Mouse (Mus musculus): ENCODE measurements around the gene Arhgap6. TPM values are rescaled to one million over a fixed set of nuclear protein-coding genes. Genes with fewer than 3 reads are reported as not detected.

The Arhgap6 gene
- total RNA-seq, 1 experiment, result 1.8 TPM

GRCm38 (mm10) chrX:169007066-169007465 is 212.2 kb downstream of the Arhgap6 start:
- in situ Hi-C loops (cut with MboI; ENCODE audit: low sequenced_read_pairs in 2 of 2, unreplicated experiment in 2 of 2), result no loop called here
- H3K4me3 ChIP-seq (ENCODE audit: insufficient read depth in 1 of 2, low read depth in 1 of 2, low read length in 2 of 2, poor library complexity in 1 of 2, severe bottlenecking in 1 of 2), result no peak overlapping the region

GRCm38 (mm10) chrX:169012701-169013100 is 217.8 kb downstream of the Arhgap6 start:
- no peaks in the 10 kb centered on the region for H3K36me3 ChIP-seq (ENCODE audit: control insufficient read depth, insufficient read depth, low read length, poor library complexity, severe bottlenecking)
- no peak for TF ChIP-seq ZC3H11A (IDR thresholded peaks at IDR 0.05; ENCODE audit: borderline replicate concordance, low read depth, low read length)
- H3K9me3 ChIP-seq (ENCODE audit: control insufficient read depth, insufficient read depth, low read depth, low read length), result no peaks in the 10 kb centered on the region
- in situ Hi-C loops (cut with MboI; ENCODE audit: low sequenced_read_pairs in 2 of 2, unreplicated experiment in 2 of 2), result no loop called here
- H3K27ac ChIP-seq (ENCODE audit: insufficient read depth, low read depth, low read length, poor library complexity, severe bottlenecking), result no peak overlapping the region
- H3K9ac ChIP-seq (ENCODE audit: insufficient read depth, low read depth, low read length, poor library complexity, severe bottlenecking), result no peak overlapping the region
- DNase-seq (ENCODE audit: low read depth, low spot score), result no peak
- no peaks in the 10 kb centered on the region for H3K4me1 ChIP-seq (ENCODE audit: control insufficient read depth in 2 of 2, insufficient read depth in 2 of 2, low read length in 2 of 2, poor library complexity in 1 of 2)
- no peak overlapping the region for H3K4me3 ChIP-seq (ENCODE audit: insufficient read depth in 1 of 2, low read depth in 1 of 2, low read length in 2 of 2, poor library complexity in 1 of 2, severe bottlenecking in 1 of 2)

More at GRCm38 (mm10) chrX:169007066-169007465, 212.2 kb downstream of the Arhgap6 start:
- no peaks in the 10 kb centered on the region for H3K36me3 ChIP-seq (ENCODE audit: control insufficient read depth, insufficient read depth, low read length, poor library complexity, severe bottlenecking)
- no peak overlapping the region for H3K27ac ChIP-seq (ENCODE audit: insufficient read depth, low read depth, low read length, poor library complexity, severe bottlenecking)
- no peak for TF ChIP-seq CHD2 (IDR thresholded peaks at IDR 0.05; ENCODE audit: low read depth, low read length)
- no peak for TF ChIP-seq MAFK (IDR thresholded peaks at IDR 0.05; ENCODE audit: insufficient read depth, low read depth, low read length)
- TF ChIP-seq HCFC1 (IDR thresholded peaks at IDR 0.05; ENCODE audit: borderline replicate concordance, insufficient read depth, low read length), result no peak
- DNase-seq (ENCODE audit: low read depth, low spot score), result no peak
- no peaks in the 10 kb centered on the region for H3K4me1 ChIP-seq (ENCODE audit: control insufficient read depth in 2 of 2, insufficient read depth in 2 of 2, low read length in 2 of 2, poor library complexity in 1 of 2)
- no peak overlapping the region for H3K9ac ChIP-seq (ENCODE audit: insufficient read depth, low read depth, low read length, poor library complexity, severe bottlenecking)
- H3K9me3 ChIP-seq (ENCODE audit: control insufficient read depth, insufficient read depth, low read depth, low read length), result no peaks in the 10 kb centered on the region

- TF ChIP-seq ZC3H11A (IDR thresholded peaks at IDR 0.05; ENCODE audit: borderline replicate concordance, low read depth, low read length) (no peak), HCFC1 (IDR thresholded peaks at IDR 0.05; ENCODE audit: borderline replicate concordance, insufficient read depth, low read length) (no peak), ZNF384 (IDR thresholded peaks at IDR 0.05; ENCODE audit: low read depth, low read length) (no peak), MAFK (IDR thresholded peaks at IDR 0.05; ENCODE audit: insufficient read depth, low read depth, low read length) (no peak), CHD2 (IDR thresholded peaks at IDR 0.05; ENCODE audit: low read depth, low read length) (no peak)
- no peak for DNase-seq (ENCODE audit: low read depth, low spot score)
- no peaks in the 10 kb centered on the region for H3K36me3 ChIP-seq (ENCODE audit: control insufficient read depth, insufficient read depth, low read length, poor library complexity, severe bottlenecking)
- in situ Hi-C loops (cut with MboI; ENCODE audit: low sequenced_read_pairs in 2 of 2, unreplicated experiment in 2 of 2), result no loop called here
- no peak overlapping the region for H3K4me3 ChIP-seq (ENCODE audit: insufficient read depth in 1 of 2, low read depth in 1 of 2, low read length in 2 of 2, poor library complexity in 1 of 2, severe bottlenecking in 1 of 2)
- H3K4me1 ChIP-seq (ENCODE audit: control insufficient read depth in 2 of 2, insufficient read depth in 2 of 2, low read length in 2 of 2, poor library complexity in 1 of 2), result no peaks in the 10 kb centered on the region
- no peak overlapping the region for H3K27ac ChIP-seq (ENCODE audit: insufficient read depth, low read depth, low read length, poor library complexity, severe bottlenecking)
- H3K9me3 ChIP-seq (ENCODE audit: control insufficient read depth, insufficient read depth, low read depth, low read length), result no peaks in the 10 kb centered on the region
- H3K9ac ChIP-seq (ENCODE audit: insufficient read depth, low read depth, low read length, poor library complexity, severe bottlenecking), result no peak overlapping the region
These were observed 239.5 kb downstream of the Arhgap6 start for GRCm38 (mm10) chrX:169034390-169034789.

- no peak overlapping the region for H3K27ac ChIP-seq (ENCODE audit: insufficient read depth, low read depth, low read length, poor library complexity, severe bottlenecking)
- TF ChIP-seq ZNF384 (IDR thresholded peaks at IDR 0.05; ENCODE audit: low read depth, low read length), result no peak
- no peak for TF ChIP-seq HCFC1 (IDR thresholded peaks at IDR 0.05; ENCODE audit: borderline replicate concordance, insufficient read depth, low read length)
- no peak for TF ChIP-seq CHD2 (IDR thresholded peaks at IDR 0.05; ENCODE audit: low read depth, low read length)
- TF ChIP-seq ZC3H11A (IDR thresholded peaks at IDR 0.05; ENCODE audit: borderline replicate concordance, low read depth, low read length), result no peak
- TF ChIP-seq MAFK (IDR thresholded peaks at IDR 0.05; ENCODE audit: insufficient read depth, low read depth, low read length), result no peak
- H3K36me3 ChIP-seq (ENCODE audit: control insufficient read depth, insufficient read depth, low read length, poor library complexity, severe bottlenecking), result no peaks in the 10 kb centered on the region
- H3K4me3 ChIP-seq (ENCODE audit: insufficient read depth in 1 of 2, low read depth in 1 of 2, low read length in 2 of 2, poor library complexity in 1 of 2, severe bottlenecking in 1 of 2), result peak overlapping the region; percentile 47 to 66
- in situ Hi-C loops (cut with MboI; ENCODE audit: low sequenced_read_pairs in 2 of 2, unreplicated experiment in 2 of 2), result no loop called here
- H3K9me3 ChIP-seq (ENCODE audit: control insufficient read depth, insufficient read depth, low read depth, low read length), result no peaks in the 10 kb centered on the region
- DNase-seq (ENCODE audit: low read depth, low spot score), result peak; percentile 27
- no peaks in the 10 kb centered on the region for H3K4me1 ChIP-seq (ENCODE audit: control insufficient read depth in 2 of 2, insufficient read depth in 2 of 2, low read length in 2 of 2, poor library complexity in 1 of 2)
- H3K9ac ChIP-seq (ENCODE audit: insufficient read depth, low read depth, low read length, poor library complexity, severe bottlenecking), result peak overlapping the region; percentile 44; the same call in 1 of the 2 replicates
These were observed 241.8 kb downstream of the Arhgap6 start for GRCm38 (mm10) chrX:169036403-169037296.
